Mouse (Mus musculus): ENCODE measurements at regions not wholly inside any gene's neighbourhood (a gene's known extent, or its start where the extent isn't known, plus 50 kb on each side); places are given as distances from the start of the nearest gene placed in this dataset.

DNA sequence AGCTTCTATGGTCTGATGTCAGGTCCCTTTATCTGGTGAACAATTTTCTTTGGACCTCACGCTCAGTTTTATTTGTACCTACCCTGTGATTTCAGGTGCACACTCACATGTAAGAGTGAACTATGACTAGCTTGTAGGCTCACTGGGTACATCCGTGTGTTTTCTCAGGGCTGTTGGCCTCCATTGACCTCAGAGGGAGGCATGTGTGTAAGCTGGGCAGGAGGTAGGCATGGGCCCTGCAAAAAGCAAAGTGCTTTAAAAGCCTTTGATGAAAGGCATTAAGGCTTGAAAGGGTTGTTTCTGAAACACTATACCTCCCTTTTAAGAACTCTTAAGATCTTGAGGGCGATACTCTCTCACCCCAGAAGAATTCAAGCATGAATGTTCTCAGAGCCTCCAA, 112.9 kb upstream of the Gdnf start:
- no peak for DNase-seq

- no peak for DNase-seq
Observed at GRCm38 (mm10) chr15:7708836-7709235, 101.8 kb upstream of the Gdnf start.

DNA sequence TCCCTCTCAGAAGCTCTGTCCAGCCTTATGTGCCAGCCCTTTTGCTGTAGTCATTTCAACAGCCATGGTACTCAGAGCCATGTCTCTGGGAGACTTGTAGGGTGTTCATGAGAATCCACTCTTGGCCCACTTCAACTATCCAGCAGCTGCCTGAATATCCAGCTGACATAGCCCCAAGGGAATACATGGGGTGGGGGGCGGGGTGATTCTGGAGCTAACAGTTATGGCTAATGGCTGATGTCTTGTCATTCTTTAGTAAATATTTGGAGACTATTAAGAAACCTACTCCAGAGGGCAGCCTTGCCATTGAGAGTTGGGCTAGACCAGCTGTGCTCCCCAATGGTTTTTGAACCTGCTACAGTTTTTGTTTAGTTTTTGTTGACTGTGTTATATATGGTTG, 96.0 kb upstream of the Gdnf start:
- no peak for DNase-seq

GRCm38 (mm10) chr15:7716188-7716587, 94.5 kb upstream of the Gdnf start:
- DNase-seq: no peak

- no peak for DNase-seq
Observed at GRCm38 (mm10) chr15:7723202-7723721, 87.4 kb upstream of the Gdnf start.

- no peak for DNase-seq
Observed at GRCm38 (mm10) chr15:7723770-7724169, 86.9 kb upstream of the Gdnf start.

DNA sequence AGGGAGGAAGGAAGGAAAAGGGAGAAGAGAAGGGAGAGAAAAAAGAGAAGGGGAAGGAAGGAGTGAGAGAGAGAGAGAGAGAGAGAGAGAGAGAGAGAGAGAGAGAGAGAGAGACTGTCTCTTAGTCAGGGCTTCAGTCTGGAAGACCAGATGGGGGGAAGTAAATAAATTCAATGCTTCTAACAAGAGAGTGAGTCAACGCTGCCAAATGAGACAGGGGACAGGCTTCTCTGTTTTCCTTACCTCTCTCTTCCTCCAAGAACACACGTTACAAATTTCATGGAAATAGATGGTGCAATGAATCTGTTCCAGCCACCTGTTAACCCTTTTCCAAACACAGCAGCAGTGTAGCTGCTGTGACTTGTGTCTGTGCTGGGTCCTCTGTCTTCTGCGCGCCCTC, 85.1 kb upstream of the Gdnf start:
- no peak for DNase-seq

- no peak for DNase-seq
Observed at GRCm38 (mm10) chr15:7747586-7747985, 63.1 kb upstream of the Gdnf start.

- no peak for DNase-seq
Observed at GRCm38 (mm10) chr15:7750441-7750840, 60.2 kb upstream of the Gdnf start.
